Mouse (Mus musculus) megakaryocyte, embryonic 14.5 days (primary cell): ENCODE results near the gene Gpr3. TPM values are rescaled to one million over a fixed set of nuclear protein-coding genes. Genes with fewer than 3 reads are reported as not detected.
A peak's percentile ranks its signal among the peaks of the same experiment; 100 is the strongest.

Experiments
- H3K27me3 ChIP-seq: replicated peaks from 2 replicates; pipeline ENCODE3; 2012; ENCODE audit warnings: inconsistent platforms
- H3K36me3 ChIP-seq: replicated peaks from 2 replicates; pipeline ENCODE3; 2012; ENCODE audit warnings: low read length, inconsistent platforms, mixed read lengths
- H3K4me1 ChIP-seq: 2 replicates; pipeline ENCODE4 v1.6.1; 2012; ENCODE audit warnings: inconsistent platforms
- H3K4me3 ChIP-seq: replicated peaks from 2 replicates; pipeline ENCODE3; 2012; ENCODE audit warnings: moderate library complexity, mild to moderate bottlenecking, inconsistent platforms
- H3K9me3 ChIP-seq: 2 replicates; pipeline ENCODE4 v1.6.1; 2012; ENCODE audit warnings: inconsistent platforms
- FLI1 ChIP-seq: IDR thresholded peaks from 2 replicates; pipeline ENCODE4 v1.6.1; 2012; ENCODE audit warnings: low read length, inconsistent platforms, mixed read lengths
- GATA1 ChIP-seq: IDR thresholded peaks from 3 replicates; pipeline ENCODE4 v1.6.1; 2012; ENCODE audit warnings: mixed read lengths, low read length, inconsistent platforms, borderline replicate concordance
- polyA plus RNA-seq: library from polyadenylated mRNA; stranded (reverse); fragments of >175 nt; gene quantifications from 2 replicates; pipeline ENCODE4 v1.2.3, GENCODE M21; 2012; ENCODE audit warnings: low replicate concordance; ENCODE audit not compliant: insufficient read depth

Gpr3 gene
- polyA plus RNA-seq, 1 experiment: not detected

- no peak overlapping the region for H3K4me3 ChIP-seq
- no peaks in the 10 kb centered on the region for H3K36me3 ChIP-seq
- peaks cover 83% of the 10 kb centered on the region for H3K27me3 ChIP-seq
- H3K4me1 ChIP-seq: peaks cover 52% of the 10 kb centered on the region
- H3K9me3 ChIP-seq: no peaks in the 10 kb centered on the region
- TF ChIP-seq FLI1: no peak
- TF ChIP-seq GATA1: no peak
Observed at GRCm38 (mm10) chr4:133213661-133214060, 1.3 kb upstream of the Gpr3 start.

GRCm38 (mm10) chr4:133213268-133213590 lies 893 bp upstream of the Gpr3 start:
- Histone ChIP-seq H3K4me1 (peaks cover 52% of the 10 kb centered on the region), H3K36me3 (no peaks in the 10 kb centered on the region), H3K4me3 (peak overlapping the region; percentile 91), H3K27me3 (peaks cover 84% of the 10 kb centered on the region), H3K9me3 (no peaks in the 10 kb centered on the region)
- TF ChIP-seq GATA1: no peak
- TF ChIP-seq FLI1: no peak

- no peaks in the 10 kb centered on the region for H3K36me3 ChIP-seq
- H3K4me3 ChIP-seq: peak overlapping the region; percentile 91
- peaks cover 84% of the 10 kb centered on the region for H3K27me3 ChIP-seq
- TF ChIP-seq FLI1: no peak
- no peaks in the 10 kb centered on the region for H3K9me3 ChIP-seq
- peaks cover 49% of the 10 kb centered on the region for H3K4me1 ChIP-seq
Observed at GRCm38 (mm10) chr4:133212562-133213267, 379 bp upstream of the Gpr3 start.

GRCm38 (mm10) chr4:133210788-133211390 lies 1.4 kb downstream of the Gpr3 start:
- no peaks in the 10 kb centered on the region for H3K9me3 ChIP-seq

GRCm38 (mm10) chr4:133210023-133210787 lies 2.1 kb downstream of the Gpr3 start:
- TF ChIP-seq GATA1 (no peak), FLI1 (no peak)
- peaks cover 68% of the 10 kb centered on the region for H3K27me3 ChIP-seq

More at GRCm38 (mm10) chr4:133210788-133211390, 1.4 kb downstream of the Gpr3 start:
- peaks cover 44% of the 10 kb centered on the region for H3K4me1 ChIP-seq
- no peaks in the 10 kb centered on the region for H3K36me3 ChIP-seq
- TF ChIP-seq FLI1: no peak
- TF ChIP-seq GATA1: no peak
- peak overlapping the region; percentile 48 for H3K4me3 ChIP-seq
- H3K27me3 ChIP-seq: peaks cover 74% of the 10 kb centered on the region

GRCm38 (mm10) chr4:133209366-133209765 lies 3.0 kb downstream of the Gpr3 start:
- Histone ChIP-seq H3K36me3 (no peaks in the 10 kb centered on the region), H3K4me3 (no peak overlapping the region), H3K9me3 (no peaks in the 10 kb centered on the region), H3K27me3 (peaks cover 63% of the 10 kb centered on the region), H3K4me1 (peaks cover 44% of the 10 kb centered on the region)
- TF ChIP-seq GATA1 (no peak), FLI1 (no peak)

More at GRCm38 (mm10) chr4:133210023-133210787, 2.1 kb downstream of the Gpr3 start:
- Histone ChIP-seq H3K9me3 (no peaks in the 10 kb centered on the region), H3K4me1 (peaks cover 44% of the 10 kb centered on the region), H3K36me3 (no peaks in the 10 kb centered on the region), H3K4me3 (peak overlapping the region; percentile 65)

GRCm38 (mm10) chr4:133204379-133204778 lies 8.0 kb downstream of the Gpr3 start:
- H3K27me3 ChIP-seq: peaks cover 17% of the 10 kb centered on the region
- H3K4me1 ChIP-seq: peaks cover 28% of the 10 kb centered on the region
- H3K4me3 ChIP-seq: no peak overlapping the region
- TF ChIP-seq GATA1 (no peak), FLI1 (no peak)
- H3K36me3 ChIP-seq: peaks cover 20% of the 10 kb centered on the region
- H3K9me3 ChIP-seq: no peaks in the 10 kb centered on the region

GRCm38 (mm10) chr4:133203591-133203990 lies 8.7 kb downstream of the Gpr3 start:
- no peaks in the 10 kb centered on the region for H3K9me3 ChIP-seq
- H3K4me1 ChIP-seq: peaks cover 22% of the 10 kb centered on the region
- no peak overlapping the region for H3K4me3 ChIP-seq
- peaks cover 11% of the 10 kb centered on the region for H3K27me3 ChIP-seq
- TF ChIP-seq GATA1 (no peak), FLI1 (no peak)
- peaks cover 28% of the 10 kb centered on the region for H3K36me3 ChIP-seq

- H3K36me3 ChIP-seq: peaks cover 41% of the 10 kb centered on the region
- H3K4me1 ChIP-seq: peaks cover 22% of the 10 kb centered on the region
- H3K27me3 ChIP-seq: no peaks in the 10 kb centered on the region
- TF ChIP-seq GATA1: no peak
- no peak for TF ChIP-seq FLI1
- no peak overlapping the region for H3K4me3 ChIP-seq
- H3K9me3 ChIP-seq: no peaks in the 10 kb centered on the region
Observed at GRCm38 (mm10) chr4:133202254-133202653, 10.1 kb downstream of the Gpr3 start.

- no peak overlapping the region for H3K4me3 ChIP-seq
- H3K9me3 ChIP-seq: no peaks in the 10 kb centered on the region
- TF ChIP-seq GATA1 (no peak), FLI1 (no peak)
- peaks cover 52% of the 10 kb centered on the region for H3K36me3 ChIP-seq
- no peaks in the 10 kb centered on the region for H3K27me3 ChIP-seq
- H3K4me1 ChIP-seq: peaks cover 25% of the 10 kb centered on the region
Observed at GRCm38 (mm10) chr4:133201006-133201771, 11.1 kb downstream of the Gpr3 start.
